Mouse (Mus musculus): ENCODE data around the gene Zfp764. TPM values are rescaled to one million over a fixed set of nuclear protein-coding genes. Genes with fewer than 3 reads are reported as not detected.

Zfp764 gene
- polyA plus RNA-seq (2015; fragmentation: Illumina TruSeq; extraction: RNeasy Lipid Tissue Mini Kit (QIAGEN cat#74804); ENCODE audit: low read depth, low replicate concordance), result 5.1 TPM

DNA sequence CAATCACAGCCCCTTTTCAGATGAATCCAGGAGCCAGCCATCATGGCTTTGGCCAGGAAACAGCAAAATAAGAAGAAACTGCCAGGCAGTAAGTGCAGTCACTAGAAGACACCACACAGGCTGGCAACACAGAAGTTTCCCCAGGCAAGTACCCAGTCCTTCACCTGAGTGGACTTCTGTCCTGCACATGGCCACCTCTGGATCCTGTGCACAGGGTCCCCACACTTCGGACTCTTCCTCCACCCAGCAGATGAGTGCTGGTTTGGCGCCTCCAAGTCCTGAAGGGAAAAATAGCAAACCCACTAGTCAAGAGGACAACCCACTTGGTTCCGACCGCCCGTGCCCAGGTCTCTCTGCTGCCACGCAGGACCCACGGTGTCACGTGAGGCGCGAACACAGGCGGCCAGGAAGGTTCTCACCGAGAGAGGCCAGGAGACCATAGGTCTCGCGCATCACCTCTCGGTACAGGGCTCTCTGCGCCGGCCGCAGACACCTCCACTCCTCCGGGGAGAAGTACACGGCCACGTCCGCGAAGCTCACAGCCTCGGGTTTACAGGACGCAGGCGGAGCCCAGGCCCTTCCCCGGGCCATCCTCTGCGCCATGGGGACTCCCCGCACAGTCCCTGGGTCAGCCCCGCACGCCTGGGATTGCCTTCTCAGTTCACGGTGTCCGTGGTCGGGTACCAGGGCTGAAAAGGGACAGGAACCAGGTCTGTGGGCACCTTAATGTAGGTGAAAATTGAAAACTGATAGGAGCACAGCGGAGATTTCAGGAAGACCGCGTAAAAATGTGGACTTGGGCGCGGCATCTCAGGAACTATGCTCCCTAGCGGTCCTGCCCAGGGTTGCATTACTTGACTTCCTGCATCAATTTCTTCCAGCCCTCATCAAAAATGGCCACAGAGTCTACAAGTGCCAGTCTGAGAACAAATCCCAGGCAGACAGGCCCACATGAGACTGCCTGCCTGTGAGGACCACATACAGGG, at the start of gene Zfp764:
Gene Zfp764 (minus strand): TSS at position 821 of the 986 bp plus-strand sequence.

DNA sequence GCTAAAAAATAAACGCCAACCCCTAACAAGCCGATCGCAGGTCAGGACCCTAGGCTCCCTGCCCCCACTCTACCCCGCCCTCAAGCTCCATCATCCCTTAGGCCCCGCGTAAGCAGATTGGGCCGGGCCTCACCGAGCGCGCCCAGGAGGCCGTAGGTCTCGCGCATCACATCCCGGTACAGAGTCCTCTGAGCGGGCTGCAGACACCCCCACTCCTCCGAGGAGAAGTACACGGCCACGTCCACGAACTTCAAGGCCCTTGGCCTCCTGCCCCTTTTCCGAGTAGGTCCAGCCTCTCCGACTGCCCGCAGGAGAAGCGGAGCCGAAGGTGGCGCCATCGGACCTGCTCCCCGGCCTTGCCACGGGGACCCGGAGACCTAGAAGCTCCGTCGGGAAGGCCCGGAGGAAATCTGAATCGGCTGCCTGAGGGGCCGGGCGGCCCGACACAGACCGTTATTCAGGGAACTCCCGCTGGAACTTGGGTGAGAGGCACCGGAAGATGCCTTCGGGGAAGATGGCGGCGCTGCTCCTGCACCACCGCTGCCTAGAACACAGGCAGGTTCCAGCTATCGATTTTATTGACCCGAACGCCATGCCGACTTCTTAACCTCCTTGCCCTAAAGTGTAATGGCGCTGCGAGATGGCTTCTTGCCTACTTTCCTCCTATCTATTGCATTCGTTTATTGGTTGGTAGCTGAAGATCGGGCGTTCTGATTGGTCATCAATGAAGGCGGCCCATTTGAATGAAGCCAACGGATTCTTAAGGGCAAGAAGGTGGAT, 42.1 kb upstream of the Zfp764 start, which contains the start of gene Zfp689:
Gene Zfp689 (minus strand): TSS at position 638 of the 780 bp plus-strand sequence.

DNA sequence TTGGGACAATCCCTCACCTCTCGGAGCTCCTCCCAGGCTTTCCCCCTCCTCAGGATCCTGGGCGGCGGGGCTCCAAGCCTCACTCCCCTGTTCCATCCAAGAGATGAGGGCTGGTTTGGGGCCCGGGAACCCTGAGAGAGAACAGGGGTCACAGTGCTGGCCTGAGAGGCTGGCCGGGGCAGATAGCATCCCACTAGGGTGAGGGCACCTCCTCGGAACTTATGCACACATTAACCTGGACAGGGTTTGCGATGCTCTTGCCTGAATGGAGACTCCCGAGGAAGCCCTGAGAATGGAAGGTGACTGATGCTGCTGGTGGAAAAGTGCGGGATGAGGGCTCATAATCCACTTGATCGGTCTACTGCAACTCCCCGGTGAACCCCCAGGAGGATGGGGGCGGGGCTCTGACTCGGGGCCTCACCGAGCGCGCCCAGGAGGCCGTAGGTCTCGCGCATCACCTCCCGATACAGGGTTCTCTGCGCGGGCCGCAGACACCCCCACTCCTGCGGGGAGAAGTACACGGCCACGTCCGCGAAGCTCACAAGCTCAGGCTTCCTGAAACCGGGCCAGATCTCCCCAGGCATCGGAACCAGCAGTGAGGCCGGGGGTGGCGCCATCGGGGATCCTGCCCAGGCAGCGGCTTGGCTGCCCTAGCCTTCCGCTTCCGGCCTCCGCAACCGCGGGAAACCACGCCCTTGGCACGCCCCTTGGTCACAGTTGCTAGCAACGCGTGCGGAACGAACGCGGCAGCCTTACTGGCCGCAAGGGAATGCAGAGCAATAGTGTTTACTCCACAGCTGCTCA, 15.0 kb upstream of the Zfp764 start, which contains the start of gene Zfp688:
Gene Zfp688 (minus strand): TSS at position 681 of the 804 bp plus-strand sequence.

DNA sequence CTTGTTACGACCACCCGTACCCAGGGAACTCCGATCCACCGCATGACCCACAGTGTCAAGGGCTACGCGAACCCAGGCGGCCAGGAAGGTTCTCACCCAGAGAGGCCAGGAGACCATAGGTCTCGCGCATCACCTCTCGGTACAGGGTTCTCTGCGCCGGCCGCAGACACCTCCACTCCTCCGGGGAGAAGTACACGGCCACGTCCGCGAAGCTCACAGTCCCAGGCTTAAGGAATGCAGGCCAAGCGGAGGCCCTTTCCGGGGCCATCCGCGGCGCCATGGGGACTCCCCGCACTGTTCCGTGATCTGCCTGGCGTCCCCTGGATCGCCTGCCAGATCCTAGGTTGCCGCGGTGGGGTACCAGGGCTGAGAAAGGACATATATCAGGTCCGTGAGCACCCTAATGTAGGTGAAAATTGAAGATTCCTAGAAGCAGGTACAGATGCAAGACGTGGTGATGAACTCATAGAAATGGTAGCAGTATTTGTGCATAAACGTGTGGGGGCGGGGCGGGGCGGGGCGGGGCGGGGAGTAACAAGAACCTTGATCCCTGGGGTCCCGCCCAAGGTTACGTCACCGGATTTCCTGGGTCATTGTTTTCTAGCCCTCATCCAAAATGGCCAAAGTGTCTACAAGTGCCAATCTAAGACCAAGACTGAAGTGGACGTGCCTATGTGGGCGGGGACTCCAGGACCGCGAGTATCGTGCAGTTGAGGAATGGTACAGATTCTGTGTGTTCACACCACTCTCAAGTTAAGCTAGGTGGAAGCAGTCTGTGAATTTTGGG, 13.3 kb downstream of the Zfp764 start, which contains the start of gene E430018J23Rik:
Gene E430018J23Rik (minus strand): TSS at position 473 of the 787 bp plus-strand sequence.

DNA sequence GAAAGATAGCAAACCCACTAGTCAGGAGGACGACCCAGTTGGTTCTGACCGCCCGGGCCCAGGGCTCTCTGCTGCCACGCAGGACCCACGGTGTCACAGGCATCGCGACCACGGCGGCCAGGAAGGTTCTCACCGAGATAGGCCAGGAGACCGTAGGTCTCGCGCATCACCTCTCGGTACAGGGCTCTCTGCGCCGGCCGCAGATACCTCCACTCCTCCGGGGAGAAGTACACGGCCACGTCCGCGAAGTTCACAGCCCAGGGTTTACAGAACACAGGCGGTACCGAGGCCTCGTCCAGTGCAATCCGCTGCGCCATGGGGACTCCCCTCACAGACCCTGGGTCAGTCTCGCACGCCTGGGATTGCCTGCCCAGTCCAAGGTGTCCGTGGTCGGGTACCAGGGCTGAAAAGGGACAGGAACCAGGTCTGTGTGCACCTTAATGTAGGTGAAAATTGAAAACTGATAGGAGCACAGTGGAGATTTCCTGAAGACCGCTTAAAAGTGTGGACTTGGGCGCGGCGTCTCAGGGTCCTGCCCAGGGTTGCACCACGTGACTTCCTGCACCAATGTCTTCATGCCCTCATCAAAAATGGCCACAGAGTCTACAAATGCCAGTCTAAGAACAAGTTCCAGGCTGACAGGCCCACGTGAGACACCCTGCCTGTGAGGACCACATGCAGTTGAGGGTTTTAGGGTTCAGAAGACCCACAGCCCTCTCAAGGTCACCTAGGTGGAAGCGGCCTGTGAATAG, 19.8 kb downstream of the Zfp764 start, which contains the start of gene 9130019O22Rik:
Gene 9130019O22Rik (minus strand): TSS at position 526 of the 752 bp plus-strand sequence.

DNA sequence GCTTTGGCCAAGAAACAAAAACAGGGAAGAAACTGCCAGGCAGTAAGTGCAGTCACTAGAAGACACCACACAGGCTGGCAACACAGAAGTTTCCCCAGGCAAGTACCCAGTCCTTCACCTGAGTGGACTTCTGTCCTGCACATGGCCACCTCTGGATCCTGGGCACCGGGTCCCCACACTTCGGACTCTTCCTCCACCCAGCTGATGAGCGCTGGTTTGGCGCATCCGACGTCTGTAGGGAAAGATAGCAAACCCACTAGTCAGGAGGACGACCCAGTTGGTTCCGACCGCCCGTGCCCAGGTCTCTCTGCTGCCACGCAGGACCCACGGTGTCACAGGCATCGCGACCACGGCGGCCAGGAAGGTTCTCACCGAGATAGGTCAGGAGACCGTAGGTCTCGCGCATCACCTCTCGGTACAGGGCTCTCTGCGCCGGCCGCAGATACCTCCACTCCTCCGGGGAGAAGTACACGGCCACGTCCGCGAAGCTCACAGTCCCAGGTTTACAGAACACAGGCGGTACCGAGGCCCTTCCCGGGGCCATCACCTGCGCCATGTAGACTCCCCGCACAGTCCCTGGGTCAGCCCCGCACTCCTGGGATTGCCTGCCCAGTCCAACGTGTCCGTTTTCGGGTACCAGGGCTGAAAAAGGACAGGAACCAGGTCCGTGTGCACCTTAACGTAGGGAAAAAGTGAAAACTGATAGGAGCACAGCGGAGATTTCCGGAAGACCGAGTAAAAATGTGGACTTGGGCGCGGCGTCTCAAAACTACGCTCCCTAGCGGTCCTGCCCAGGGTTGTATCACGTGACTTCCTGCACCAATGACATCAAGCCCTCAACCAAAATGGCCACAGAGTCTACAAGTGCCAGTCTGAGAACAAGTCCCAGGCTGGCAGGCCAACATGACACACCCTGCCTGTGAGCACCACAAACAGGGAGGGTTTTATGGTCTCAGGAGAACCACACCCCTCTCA, 31.1 kb downstream of the Zfp764 start, which contains the start of gene Zfp747:
Gene Zfp747 (minus strand): TSS at position 780 of the 975 bp plus-strand sequence.

Other genes with a start within 250 kb of the Zfp764 start
- gene Cd2bp2, start 210.8 kb downstream of the Zfp764 start, polyA plus RNA-seq (2015; fragmentation: Illumina TruSeq; extraction: RNeasy Lipid Tissue Mini Kit (QIAGEN cat#74804); ENCODE audit: low read depth, low replicate concordance), result 74.5 TPM
- 53.6 TPM for gene Tbc1d10b, start 198.4 kb downstream of the Zfp764 start, polyA plus RNA-seq (2015; fragmentation: Illumina TruSeq; extraction: RNeasy Lipid Tissue Mini Kit (QIAGEN cat#74804); ENCODE audit: low read depth, low replicate concordance)
- gene Mylpf, start 197.9 kb downstream of the Zfp764 start, polyA plus RNA-seq (2015; fragmentation: Illumina TruSeq; extraction: RNeasy Lipid Tissue Mini Kit (QIAGEN cat#74804); ENCODE audit: low read depth, low replicate concordance), result 5.3 TPM
- gene Zfp553, start 173.8 kb downstream of the Zfp764 start, polyA plus RNA-seq (2015; fragmentation: Illumina TruSeq; extraction: RNeasy Lipid Tissue Mini Kit (QIAGEN cat#74804); ENCODE audit: low read depth, low replicate concordance), result 14.3 TPM
- gene Sept1, start 173.7 kb downstream of the Zfp764 start, polyA plus RNA-seq (2015; fragmentation: Illumina TruSeq; extraction: RNeasy Lipid Tissue Mini Kit (QIAGEN cat#74804); ENCODE audit: low read depth, low replicate concordance), result 6.4 TPM
- gene Zfp771, start 162.5 kb downstream of the Zfp764 start, polyA plus RNA-seq (2015; fragmentation: Illumina TruSeq; extraction: RNeasy Lipid Tissue Mini Kit (QIAGEN cat#74804); ENCODE audit: low read depth, low replicate concordance), result 23.6 TPM
- 44.7 TPM for gene Dctpp1, start 146.1 kb downstream of the Zfp764 start, polyA plus RNA-seq (2015; fragmentation: Illumina TruSeq; extraction: RNeasy Lipid Tissue Mini Kit (QIAGEN cat#74804); ENCODE audit: low read depth, low replicate concordance)
- 35.9 TPM for gene Sephs2, start 132.8 kb downstream of the Zfp764 start, polyA plus RNA-seq (2015; fragmentation: Illumina TruSeq; extraction: RNeasy Lipid Tissue Mini Kit (QIAGEN cat#74804); ENCODE audit: low read depth, low replicate concordance)
- gene Itgal, start 110.6 kb downstream of the Zfp764 start, polyA plus RNA-seq (2015; fragmentation: Illumina TruSeq; extraction: RNeasy Lipid Tissue Mini Kit (QIAGEN cat#74804); ENCODE audit: low read depth, low replicate concordance), result 0.46 TPM
- gene Zfp768, start 61.2 kb downstream of the Zfp764 start, polyA plus RNA-seq (2015; fragmentation: Illumina TruSeq; extraction: RNeasy Lipid Tissue Mini Kit (QIAGEN cat#74804); ENCODE audit: low read depth, low replicate concordance), result 11.7 TPM
- 5.3 TPM for gene Zfp747, start 30.8 kb downstream of the Zfp764 start, polyA plus RNA-seq (2015; fragmentation: Illumina TruSeq; extraction: RNeasy Lipid Tissue Mini Kit (QIAGEN cat#74804); ENCODE audit: low read depth, low replicate concordance)
- gene 9130019O22Rik, start 19.7 kb downstream of the Zfp764 start, polyA plus RNA-seq (2015; fragmentation: Illumina TruSeq; extraction: RNeasy Lipid Tissue Mini Kit (QIAGEN cat#74804); ENCODE audit: low read depth, low replicate concordance), result 2.3 TPM
- 5.9 TPM for gene E430018J23Rik, start 13.2 kb downstream of the Zfp764 start, polyA plus RNA-seq (2015; fragmentation: Illumina TruSeq; extraction: RNeasy Lipid Tissue Mini Kit (QIAGEN cat#74804); ENCODE audit: low read depth, low replicate concordance)
- gene Zfp688, start 15.2 kb upstream of the Zfp764 start, polyA plus RNA-seq (2015; fragmentation: Illumina TruSeq; extraction: RNeasy Lipid Tissue Mini Kit (QIAGEN cat#74804); ENCODE audit: low read depth, low replicate concordance), result 20.0 TPM
- gene Zfp689, start 42.3 kb upstream of the Zfp764 start, polyA plus RNA-seq (2015; fragmentation: Illumina TruSeq; extraction: RNeasy Lipid Tissue Mini Kit (QIAGEN cat#74804); ENCODE audit: low read depth, low replicate concordance), result 4.0 TPM
- gene Prr14, start 52.8 kb upstream of the Zfp764 start, polyA plus RNA-seq (2015; fragmentation: Illumina TruSeq; extraction: RNeasy Lipid Tissue Mini Kit (QIAGEN cat#74804); ENCODE audit: low read depth, low replicate concordance), result 26.1 TPM
- 44.8 TPM for gene Fbrs, start 72.4 kb upstream of the Zfp764 start, polyA plus RNA-seq (2015; fragmentation: Illumina TruSeq; extraction: RNeasy Lipid Tissue Mini Kit (QIAGEN cat#74804); ENCODE audit: low read depth, low replicate concordance)
- gene Srcap, start 105.2 kb upstream of the Zfp764 start, polyA plus RNA-seq (2015; fragmentation: Illumina TruSeq; extraction: RNeasy Lipid Tissue Mini Kit (QIAGEN cat#74804); ENCODE audit: low read depth, low replicate concordance), result 22.6 TPM
- gene Gm42715, start 112.8 kb upstream of the Zfp764 start, polyA plus RNA-seq (2015; fragmentation: Illumina TruSeq; extraction: RNeasy Lipid Tissue Mini Kit (QIAGEN cat#74804); ENCODE audit: low read depth, low replicate concordance), result 11.1 TPM
- gene Tmem265, start 154.6 kb upstream of the Zfp764 start, polyA plus RNA-seq (2015; fragmentation: Illumina TruSeq; extraction: RNeasy Lipid Tissue Mini Kit (QIAGEN cat#74804); ENCODE audit: low read depth, low replicate concordance), result not detected
- 93.0 TPM for gene Phkg2, start 166.5 kb upstream of the Zfp764 start, polyA plus RNA-seq (2015; fragmentation: Illumina TruSeq; extraction: RNeasy Lipid Tissue Mini Kit (QIAGEN cat#74804); ENCODE audit: low read depth, low replicate concordance)
- gene Ccdc189, start 181.8 kb upstream of the Zfp764 start, polyA plus RNA-seq (2015; fragmentation: Illumina TruSeq; extraction: RNeasy Lipid Tissue Mini Kit (QIAGEN cat#74804); ENCODE audit: low read depth, low replicate concordance), result 12.4 TPM
- gene Rnf40, start 181.9 kb upstream of the Zfp764 start, polyA plus RNA-seq (2015; fragmentation: Illumina TruSeq; extraction: RNeasy Lipid Tissue Mini Kit (QIAGEN cat#74804); ENCODE audit: low read depth, low replicate concordance), result 30.1 TPM
- gene Zfp629, start 209.0 kb upstream of the Zfp764 start, polyA plus RNA-seq (2015; fragmentation: Illumina TruSeq; extraction: RNeasy Lipid Tissue Mini Kit (QIAGEN cat#74804); ENCODE audit: low read depth, low replicate concordance), result 10.7 TPM

Measured in brain, adult 10 weeks (tissue).